Mouse (Mus musculus) thymus, adult 18-20 months (tissue): ENCODE data around the gene Ptprh.

ENCODE experiments used
- DNase-seq, 2 experiments: peaks; one replicate each; pipeline ENCODE4 v3.0.0; 2022; ENCODE audit warnings: mixed read lengths in 2 of 2

Ptprh gene

GRCm38 (mm10) chr7:4603873-4604272, at the start of gene Ptprh:
Gene Ptprh, minus strand, starts transcription at chr7:4604041.
- no peak for DNase-seq

GRCm38 (mm10) chr7:4653351-4653750, 49.5 kb upstream of the Ptprh start:
- DNase-seq, result no peak

- no peak for DNase-seq
Measured at GRCm38 (mm10) chr7:4652726-4653125, 48.9 kb upstream of the Ptprh start.

GRCm38 (mm10) chr7:4651581-4651980, 47.7 kb upstream of the Ptprh start:
- peak in 1 of 2 experiments; percentile 59 for DNase-seq

GRCm38 (mm10) chr7:4647992-4648391, 44.2 kb upstream of the Ptprh start:
- DNase-seq, result no peak

GRCm38 (mm10) chr7:4647291-4647690, 43.5 kb upstream of the Ptprh start:
- no peak for DNase-seq

- no peak for DNase-seq
Measured at GRCm38 (mm10) chr7:4646806-4647205, 43.0 kb upstream of the Ptprh start.

GRCm38 (mm10) chr7:4643225-4643624, 39.4 kb upstream of the Ptprh start:
- DNase-seq, result no peak

- DNase-seq, result no peak
Measured at GRCm38 (mm10) chr7:4641956-4642355, 38.1 kb upstream of the Ptprh start.

- no peak for DNase-seq
Measured at GRCm38 (mm10) chr7:4641155-4641554, 37.3 kb upstream of the Ptprh start.

GRCm38 (mm10) chr7:4636179-4636578, 32.3 kb upstream of the Ptprh start:
- no peak for DNase-seq

GRCm38 (mm10) chr7:4631031-4631430, 27.2 kb upstream of the Ptprh start, which contains the start of gene Tmem86b:
Gene Tmem86b, minus strand, starts transcription at chr7:4631422.
- no peak for DNase-seq

GRCm38 (mm10) chr7:4630198-4630597, 26.4 kb upstream of the Ptprh start:
- no peak for DNase-seq

GRCm38 (mm10) chr7:4629586-4629985, 25.7 kb upstream of the Ptprh start:
- DNase-seq, result no peak

GRCm38 (mm10) chr7:4625928-4626327, 22.1 kb upstream of the Ptprh start:
- no peak for DNase-seq

GRCm38 (mm10) chr7:4624343-4624742, 20.5 kb upstream of the Ptprh start:
- no peak for DNase-seq

- peak; percentile 40 to 67 for DNase-seq
Measured at GRCm38 (mm10) chr7:4623544-4624189, 19.8 kb upstream of the Ptprh start.

GRCm38 (mm10) chr7:4619979-4620378, 16.1 kb upstream of the Ptprh start:
- DNase-seq, result no peak

- no peak for DNase-seq
Measured at GRCm38 (mm10) chr7:4613740-4614403, 10.0 kb upstream of the Ptprh start.

- DNase-seq, result no peak
Measured at GRCm38 (mm10) chr7:4612956-4613355, 9.1 kb upstream of the Ptprh start.

- no peak for DNase-seq
Measured at GRCm38 (mm10) chr7:4612386-4612785, 8.5 kb upstream of the Ptprh start.

- no peak for DNase-seq
Measured at GRCm38 (mm10) chr7:4611921-4612341, 8.1 kb upstream of the Ptprh start.

GRCm38 (mm10) chr7:4611511-4611910, 7.7 kb upstream of the Ptprh start:
- DNase-seq, result no peak

- no peak for DNase-seq
Measured at GRCm38 (mm10) chr7:4608002-4608401, 4.2 kb upstream of the Ptprh start.

- DNase-seq, result no peak
Measured at GRCm38 (mm10) chr7:4602969-4603368, 872 bp downstream of the Ptprh start.
